Mouse (Mus musculus): ENCODE data around the gene Dsn1.

Dsn1 gene

DNA sequence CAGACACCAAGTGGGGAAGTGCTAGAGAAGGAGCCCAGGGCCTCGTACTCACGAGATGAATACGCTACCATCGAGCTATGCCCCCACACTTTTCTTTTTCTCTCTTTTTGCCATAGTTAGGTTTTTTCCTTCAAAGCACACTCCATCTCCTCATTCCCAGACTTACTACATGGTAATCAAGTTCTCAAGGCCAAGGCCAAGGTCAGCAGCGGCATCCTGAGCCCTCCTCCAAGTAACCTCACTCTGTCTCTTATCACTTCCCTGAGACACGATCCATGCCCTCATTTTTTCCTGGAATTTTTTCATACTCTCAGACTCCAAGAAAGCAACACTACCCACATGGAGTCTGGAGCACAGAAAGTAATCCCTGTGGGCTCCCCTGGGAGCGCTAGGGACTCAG is 43.1 kb downstream of the Dsn1 start:
- DNase-seq, result no peak

- DNase-seq, result no peak
Observed at GRCm38 (mm10) chr2:156958496-156959252, 48.3 kb downstream of the Dsn1 start.

DNA sequence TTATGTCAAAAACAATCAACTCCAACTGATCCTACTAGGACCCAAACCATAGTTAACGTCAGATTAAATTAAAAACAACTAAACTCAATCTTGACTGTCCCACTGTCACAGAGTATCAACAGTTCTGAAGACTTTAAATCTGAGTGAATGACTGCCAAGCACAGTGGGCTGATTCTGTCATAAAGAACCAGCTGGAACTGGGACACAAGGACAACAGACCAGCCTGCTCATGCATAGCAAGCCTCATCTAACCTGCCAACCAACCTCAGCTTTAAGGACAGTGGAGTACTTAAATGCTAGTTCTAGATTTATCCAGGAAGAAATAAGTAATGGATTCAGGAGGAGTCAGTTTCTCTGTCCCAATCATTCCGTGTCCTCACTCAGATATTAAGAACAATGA is 49.9 kb downstream of the Dsn1 start:
- DNase-seq, result no peak

DNA sequence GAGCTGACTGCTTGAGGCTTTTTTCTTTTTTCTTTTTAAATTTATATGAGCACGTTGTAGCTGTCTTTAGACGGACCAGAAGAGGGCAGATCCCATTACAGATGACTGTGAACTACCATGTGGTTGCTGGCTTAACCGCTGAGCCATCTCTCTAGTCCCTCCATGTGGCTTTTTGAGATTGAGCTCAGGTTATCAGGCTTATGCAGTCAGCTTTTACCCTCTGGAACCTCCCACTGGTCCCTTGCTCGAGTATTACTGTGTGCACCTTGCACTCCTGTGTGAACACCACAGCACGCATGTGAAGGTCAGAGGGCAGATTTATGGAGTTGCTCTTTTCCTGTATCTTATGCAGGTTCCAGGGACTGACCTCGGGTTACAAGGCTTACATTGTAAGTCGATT is 50.6 kb downstream of the Dsn1 start:
- no peak for DNase-seq

DNA sequence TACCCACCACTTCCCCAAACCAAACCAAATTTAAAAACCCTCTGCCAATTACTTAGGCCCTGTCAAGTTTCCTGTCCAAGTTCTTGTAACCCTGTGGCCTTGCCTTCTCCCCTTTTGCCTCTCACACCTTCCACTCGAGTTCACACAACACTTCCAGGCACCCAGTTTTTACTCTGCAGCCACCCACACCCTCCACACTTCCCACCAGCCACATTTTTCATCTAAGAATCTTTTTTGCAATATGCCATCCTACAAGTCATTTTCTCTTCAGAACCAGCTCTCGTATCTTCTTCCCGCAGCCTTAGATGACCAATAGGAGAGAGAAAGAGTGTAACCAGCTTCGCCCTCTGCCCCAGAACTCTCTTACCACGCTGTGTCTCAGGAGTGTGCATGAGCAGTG is 52.5 kb downstream of the Dsn1 start:
- no peak for DNase-seq

DNA sequence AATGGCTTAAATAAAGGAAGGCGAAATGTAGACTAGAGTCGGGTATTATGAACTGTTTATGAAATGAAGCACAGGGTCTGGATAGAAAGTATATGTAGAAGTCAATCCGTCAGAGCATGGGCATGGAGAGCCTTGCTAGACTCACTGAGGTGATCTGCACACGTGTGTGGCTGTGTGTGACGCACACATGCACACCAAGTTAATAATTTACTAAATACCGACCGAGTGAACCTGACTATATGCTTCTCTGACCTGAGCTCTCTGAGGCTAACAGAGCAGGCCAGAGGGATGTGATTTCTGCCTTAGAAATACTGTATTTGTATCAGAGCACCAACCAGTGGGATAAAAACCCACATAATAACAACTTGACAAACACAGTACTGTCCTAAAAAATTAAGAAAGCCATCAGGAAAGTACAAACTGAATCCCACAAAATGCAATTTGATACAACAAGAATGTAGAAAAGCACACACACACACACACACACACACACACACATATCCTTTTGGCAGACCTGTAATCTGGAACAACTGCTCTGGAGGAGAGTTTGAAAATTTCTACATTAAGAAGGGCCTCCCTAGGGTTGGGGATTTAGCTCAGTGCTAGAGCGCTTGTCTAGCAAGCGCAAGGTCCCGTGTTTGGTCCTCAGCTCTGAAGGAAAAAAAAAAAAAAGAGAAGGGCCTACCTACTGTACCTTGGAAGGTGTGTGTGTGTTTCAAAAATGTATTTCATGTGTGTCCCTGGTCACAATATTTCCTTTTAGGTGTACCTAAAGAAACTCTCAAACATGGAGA is 55.5 kb downstream of the Dsn1 start:
- no peak for DNase-seq

DNA sequence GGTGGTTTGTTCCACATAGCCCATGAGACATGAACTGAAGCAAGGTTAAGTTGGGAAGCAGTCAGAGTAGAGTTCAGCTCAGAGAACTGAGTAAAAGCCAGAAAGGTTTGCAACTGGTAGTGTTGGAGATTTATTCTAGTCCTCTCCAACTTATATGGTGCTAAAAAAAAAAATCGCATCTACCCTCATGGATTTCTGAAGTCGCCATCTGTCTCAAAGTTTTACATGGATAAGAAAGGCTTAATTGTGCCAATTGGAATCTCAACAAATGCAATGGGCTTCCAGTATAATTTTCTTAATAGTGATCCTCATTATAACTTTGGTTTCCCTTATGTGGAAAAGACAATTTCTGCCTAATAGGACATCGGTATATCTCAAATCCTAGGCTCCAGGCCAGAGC is 56.1 kb downstream of the Dsn1 start:
- no peak for DNase-seq

Data from right cerebral cortex, postnatal 4 days (tissue).